Mouse (Mus musculus) frontal cortex, postnatal 36 days (tissue): ENCODE measurements around the gene Hcn2.
A peak's percentile ranks its signal among the peaks of the same experiment; 100 is the strongest.
"Not testable (repeated sequence)": the region's sequence is repeated elsewhere in the genome, so short reads cannot be mapped to it uniquely, and the experiment has no call there.

Source experiments
- DNase-seq, 2 experiments: peaks; one replicate each; pipeline ENCODE4 v3.0.0; 2022; ENCODE audit warnings: low spot score in 2 of 2

Hcn2 gene

GRCm38 (mm10) chr10:79687513-79687912, 28.9 kb upstream of the Hcn2 start:
- DNase-seq = no peak

DNA sequence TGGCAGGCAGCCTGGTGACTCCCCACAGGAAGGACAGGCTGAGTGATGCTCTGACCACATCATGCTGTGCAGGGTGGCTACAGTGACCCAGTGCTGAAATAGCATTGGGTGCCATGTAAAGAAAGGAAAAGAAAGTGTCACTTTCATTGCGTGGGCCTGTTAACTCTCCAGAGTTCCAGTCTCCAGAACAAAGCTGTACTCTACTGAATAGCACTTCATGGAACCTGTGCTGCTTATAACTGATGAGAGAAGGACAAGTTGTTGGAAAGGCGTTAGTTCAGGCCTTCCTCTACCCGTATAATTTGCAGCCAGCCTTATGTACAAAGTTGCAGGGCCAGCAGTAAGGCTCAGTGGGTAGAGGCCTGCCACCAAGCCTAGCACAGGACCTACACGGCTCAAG, 27.7 kb upstream of the Hcn2 start, which contains the start of gene Gzmm:
Gene Gzmm, plus strand, starts transcription at position 301 of the 400 bp plus-strand sequence.
- no peak for DNase-seq

GRCm38 (mm10) chr10:79689178-79689577, 27.3 kb upstream of the Hcn2 start:
- DNase-seq = no peak

- no peak for DNase-seq
These were observed 24.4 kb upstream of the Hcn2 start for GRCm38 (mm10) chr10:79691986-79692548.

DNA sequence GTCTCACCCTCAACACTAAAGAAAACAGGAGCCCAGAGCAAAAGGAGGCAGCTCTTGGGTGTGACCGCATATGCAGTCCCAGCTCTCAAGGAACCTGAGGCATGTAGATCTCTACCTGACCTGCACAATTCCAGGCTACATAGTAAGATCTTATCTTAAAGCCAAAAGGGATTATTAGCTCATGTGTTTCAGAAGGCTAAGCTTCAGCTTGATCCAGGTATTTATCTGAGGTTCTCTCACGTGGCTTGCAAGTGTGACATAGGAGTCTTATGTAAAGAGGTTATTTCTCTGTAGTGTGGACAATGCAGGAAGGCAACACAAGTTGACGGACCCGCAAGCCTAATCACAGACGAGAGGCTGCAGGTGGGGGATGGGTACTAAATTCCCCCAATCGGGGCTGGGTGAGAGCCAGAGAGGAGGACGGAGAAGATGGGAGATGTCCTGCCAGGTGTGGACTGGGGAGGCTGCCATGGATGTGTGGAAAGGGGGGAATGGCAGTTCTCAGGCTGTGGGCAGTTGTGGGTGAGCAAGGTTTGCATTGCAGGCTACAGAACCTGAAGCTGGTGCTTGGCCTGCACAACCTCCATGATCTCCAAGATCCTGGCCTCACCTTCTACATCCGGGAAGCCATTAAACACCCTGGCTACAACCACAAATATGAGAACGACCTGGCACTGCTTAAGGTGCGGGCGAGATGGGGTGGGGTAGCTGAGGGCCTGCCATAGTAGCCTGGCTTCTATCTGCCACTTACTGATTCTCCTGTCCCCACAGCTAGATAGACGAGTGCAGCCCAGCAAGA, 22.7 kb upstream of the Hcn2 start:
- DNase-seq = no peak

DNA sequence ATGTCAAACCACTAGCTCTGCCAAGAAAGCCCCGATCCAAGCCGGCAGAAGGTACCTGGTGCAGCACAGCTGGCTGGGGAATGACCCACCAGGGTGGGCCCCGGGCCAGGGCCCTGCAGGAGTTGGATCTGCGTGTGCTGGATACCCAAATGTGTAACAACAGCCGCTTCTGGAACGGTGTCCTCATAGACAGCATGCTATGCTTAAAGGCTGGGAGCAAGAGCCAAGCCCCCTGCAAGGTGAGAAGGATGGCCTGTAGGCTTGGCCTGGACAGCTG, 22.1 kb upstream of the Hcn2 start:
- no peak for DNase-seq

- no peak for DNase-seq
These were observed 21.0 kb upstream of the Hcn2 start for GRCm38 (mm10) chr10:79695231-79696128.

DNA sequence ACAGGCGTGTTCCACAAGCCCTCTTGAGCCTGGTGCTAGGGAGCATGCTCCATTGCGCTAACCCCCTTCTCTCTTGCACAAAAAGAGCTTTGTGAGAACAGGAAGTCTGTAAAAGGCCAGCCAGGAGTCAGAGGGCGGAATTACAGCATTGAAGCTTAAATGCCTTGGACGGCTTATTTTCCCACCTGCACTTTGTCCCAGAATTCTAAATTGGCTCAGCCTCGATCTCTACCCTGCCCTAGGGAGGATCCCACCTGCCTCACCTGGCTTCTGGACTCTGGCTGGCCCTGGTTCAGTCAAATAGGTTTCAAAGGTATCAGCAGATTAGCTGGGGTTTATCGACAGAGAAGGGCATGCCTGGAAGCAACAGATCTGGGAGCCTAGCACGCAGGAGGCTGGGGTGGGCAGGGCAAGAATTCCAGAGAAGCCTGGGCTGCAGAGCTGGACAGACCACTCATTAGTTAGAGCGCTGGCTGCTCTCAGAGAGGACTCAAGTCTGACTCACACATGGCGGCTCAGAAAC, 20.2 kb upstream of the Hcn2 start:
- DNase-seq = no peak

DNA sequence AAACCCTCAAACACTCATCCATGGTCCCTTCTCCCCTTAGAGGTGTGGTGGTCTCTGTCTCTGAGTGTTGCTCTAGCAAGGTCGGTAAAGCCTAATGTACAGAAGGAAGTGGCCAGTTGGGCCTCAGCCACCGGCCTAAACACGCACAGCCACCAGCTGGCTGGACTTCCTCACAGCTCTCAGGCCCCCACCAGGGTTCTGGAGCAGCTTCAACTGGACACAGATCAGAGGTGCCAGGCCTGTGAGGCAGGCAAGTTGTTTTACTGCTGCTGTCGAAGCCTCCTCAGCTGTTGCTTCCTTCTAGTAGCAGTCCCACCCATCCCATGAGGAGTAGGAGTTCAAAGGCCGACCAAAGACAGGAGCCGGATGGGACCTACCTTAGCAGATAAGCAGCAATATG, 18.5 kb upstream of the Hcn2 start:
- DNase-seq = no peak

GRCm38 (mm10) chr10:79698459-79698858, 18.0 kb upstream of the Hcn2 start:
- DNase-seq = no peak

GRCm38 (mm10) chr10:79700676-79701075, 15.8 kb upstream of the Hcn2 start:
- no peak for DNase-seq

GRCm38 (mm10) chr10:79701443-79702129, 14.8 kb upstream of the Hcn2 start:
- no peak for DNase-seq

GRCm38 (mm10) chr10:79702970-79703369, 13.5 kb upstream of the Hcn2 start:
- not testable (repeated sequence) for DNase-seq

DNA sequence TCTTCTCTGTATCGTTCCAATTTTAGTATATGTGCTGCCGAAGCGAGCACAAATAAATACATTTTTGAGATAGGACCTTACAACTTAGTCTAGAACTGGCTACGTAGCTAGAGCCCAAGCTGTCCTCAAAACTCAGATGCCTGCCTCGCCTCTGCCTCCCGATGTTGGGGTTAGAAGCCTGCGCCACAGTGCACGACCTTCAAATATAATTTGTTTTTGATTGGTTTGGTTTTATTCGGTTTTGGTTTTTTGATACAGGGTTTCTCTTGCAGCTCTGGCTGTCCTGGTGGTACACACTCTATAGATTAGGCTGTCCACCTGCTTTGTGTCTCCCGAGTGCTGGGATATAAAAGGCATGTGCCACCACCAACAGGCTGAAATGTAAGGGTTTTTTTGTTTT, 12.9 kb upstream of the Hcn2 start:
- no peak for DNase-seq

GRCm38 (mm10) chr10:79704065-79704969, 12.1 kb upstream of the Hcn2 start, which contains the start of gene Bsg:
TSS of gene Bsg (plus strand) at chr10:79704491.
- DNase-seq = peak; percentile 96 to 99

DNA sequence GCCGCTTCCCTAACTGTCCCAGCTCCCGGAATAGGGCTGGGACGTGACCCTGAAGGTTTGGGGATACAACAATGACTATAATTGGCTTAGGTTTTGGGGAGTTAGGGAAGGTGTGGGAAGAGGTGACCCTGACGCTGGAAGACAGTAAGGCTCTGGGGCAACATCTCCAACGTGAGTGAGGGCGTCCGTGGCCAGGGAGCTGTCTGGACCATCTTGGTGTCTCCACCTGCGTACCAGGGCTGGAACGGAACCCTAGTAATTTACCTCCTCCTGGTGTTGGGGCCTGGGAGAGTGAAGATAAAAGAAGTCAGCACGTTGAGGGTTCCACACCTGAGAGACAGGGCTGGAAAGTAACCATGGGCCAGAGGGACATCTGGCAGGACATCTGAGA, 11.5 kb upstream of the Hcn2 start:
- DNase-seq = no peak

GRCm38 (mm10) chr10:79705951-79706350, 10.5 kb upstream of the Hcn2 start:
- no peak for DNase-seq

DNA sequence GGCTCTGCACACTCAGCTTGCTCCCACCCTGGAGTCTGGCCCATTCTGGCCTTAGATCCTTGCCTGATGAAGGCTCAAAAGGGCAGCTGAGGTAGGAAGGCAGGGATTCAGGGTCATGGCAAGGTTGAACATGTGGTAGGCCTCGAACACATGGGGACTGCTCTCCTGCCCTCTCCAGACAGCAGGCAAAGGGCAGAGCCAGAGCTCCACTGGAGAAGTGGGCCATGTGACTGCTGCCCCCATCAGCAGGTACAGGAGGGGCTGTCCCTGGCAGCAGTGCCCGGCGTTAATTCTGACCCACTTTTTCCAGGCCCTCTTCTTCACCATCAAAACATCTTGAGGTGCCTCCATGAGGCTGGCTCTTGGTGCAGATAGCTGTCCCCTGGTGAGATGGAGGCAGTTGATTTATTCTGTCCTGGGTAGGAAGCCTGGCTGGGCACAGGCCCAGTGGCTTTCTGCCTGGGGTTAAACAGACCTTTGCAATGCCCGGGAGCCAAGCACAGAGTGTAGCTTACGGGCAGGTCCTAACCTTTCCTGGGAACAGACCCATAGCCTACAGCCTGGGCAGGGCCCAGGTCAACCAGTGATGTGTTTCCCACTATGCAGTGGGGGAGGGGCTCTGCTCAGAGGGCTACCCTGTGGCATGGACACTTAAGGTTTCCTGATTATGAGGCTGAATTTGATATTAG, 9.9 kb upstream of the Hcn2 start:
- DNase-seq = no peak

DNA sequence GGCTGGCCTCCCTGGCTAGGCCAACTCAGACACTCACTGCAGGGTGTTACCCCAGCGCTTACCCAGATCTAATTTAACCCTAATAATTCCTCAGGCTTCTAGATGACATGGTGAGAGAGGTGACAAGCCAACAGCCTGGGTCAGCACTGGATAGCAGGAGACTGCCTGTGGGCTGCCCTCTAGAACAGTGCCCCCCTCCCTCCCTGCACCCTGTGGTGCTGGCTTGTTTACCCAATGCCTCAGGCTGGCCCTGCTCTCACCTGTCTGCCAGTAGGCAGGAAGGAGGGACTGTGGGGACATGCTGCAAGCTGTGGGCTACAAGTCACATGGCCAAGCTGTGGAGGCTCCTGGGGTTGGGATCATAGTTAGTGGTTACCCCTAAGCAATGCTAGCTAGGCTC, 9.3 kb upstream of the Hcn2 start:
- no peak for DNase-seq

DNA sequence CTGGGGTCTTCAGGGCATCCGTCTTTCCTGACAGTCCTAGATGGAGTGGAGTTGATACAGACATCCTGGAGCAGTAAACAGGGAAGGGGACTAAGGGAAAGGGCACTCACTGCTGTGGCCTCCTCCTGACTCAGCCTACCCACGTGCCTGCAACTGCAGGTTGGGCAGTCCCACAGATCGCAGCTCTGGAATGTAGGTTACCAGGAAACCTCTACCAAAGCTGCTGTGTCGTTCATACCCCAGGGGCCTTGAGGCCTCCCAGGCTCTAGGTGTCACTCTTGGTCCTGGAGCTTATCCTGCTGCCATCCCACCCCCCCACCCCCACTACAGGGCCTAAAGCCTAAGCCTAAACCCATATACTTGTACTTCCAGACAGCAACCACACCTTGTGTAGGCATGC, 8.7 kb upstream of the Hcn2 start:
- DNase-seq = no peak
